Mouse (Mus musculus): ENCODE measurements around the gene Gins2. TPM values are rescaled to one million over a fixed set of nuclear protein-coding genes. Genes with fewer than 3 reads are reported as not detected.

Gins2 gene
- polyA plus RNA-seq (2017; shearing (Covaris generic)), result 1 to 10 TPM; 7.3 to 9.7 TPM

DNA sequence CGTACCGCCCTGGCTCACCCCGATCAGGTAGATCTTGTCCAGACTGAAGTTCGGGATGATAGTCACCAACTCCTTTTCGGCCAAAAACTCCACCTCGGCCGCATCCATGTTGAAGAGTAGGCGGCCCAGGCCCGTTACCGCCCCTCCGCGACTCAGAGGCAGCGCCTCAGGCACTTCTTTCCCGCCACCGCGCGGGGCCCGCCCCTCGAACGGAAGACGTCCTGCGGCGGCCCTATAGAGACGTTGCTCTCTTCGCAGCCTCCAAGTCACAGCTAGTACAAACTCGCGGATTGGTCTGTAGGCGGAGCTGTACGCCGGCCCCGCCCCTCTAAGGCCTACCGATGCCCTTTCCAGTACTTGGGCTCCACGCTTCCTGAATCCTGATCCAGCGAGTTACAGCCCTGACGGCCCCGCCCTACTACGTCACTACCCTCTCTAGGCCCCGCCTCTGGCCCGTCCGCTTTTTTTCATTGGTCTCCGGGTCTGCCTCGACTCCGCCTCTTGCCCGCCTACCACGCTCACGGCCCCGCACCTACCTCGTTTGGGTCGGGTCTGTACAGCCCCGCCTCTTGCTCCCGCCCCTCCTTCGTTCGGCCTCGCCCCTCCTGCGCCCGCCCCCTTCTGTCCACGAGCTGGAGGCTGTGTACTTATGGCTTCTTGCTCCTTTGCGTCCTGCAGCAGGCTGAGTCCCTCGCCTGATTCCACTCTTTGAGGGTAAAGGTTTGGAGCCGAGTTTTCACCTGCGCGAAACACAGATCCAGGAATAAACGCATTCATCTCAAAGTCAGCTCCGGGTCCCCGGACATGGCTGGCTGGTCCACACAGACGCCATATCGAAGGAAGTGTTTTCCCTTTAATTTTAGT, at the start of gene Gins2:
TSS of gene Gins2 (minus strand) at position 397 of the 864 bp plus-strand sequence.

Other genes with a start within 250 kb of the Gins2 start
- gene 1190005I06Rik, start 58.3 kb upstream of the Gins2 start, polyA plus RNA-seq (2017; shearing (Covaris generic)), result 1 to 10 TPM in 1 of 2 experiments, under 1 TPM in 1; 0.82 to 1.1 TPM
- under 1 TPM; 0.55 to 0.62 TPM for gene Gm27021, start 78.8 kb upstream of the Gins2 start, polyA plus RNA-seq (2017; shearing (Covaris generic))
- gene Cox4i1, start 78.9 kb upstream of the Gins2 start, polyA plus RNA-seq (2017; shearing (Covaris generic)), result 100 to 1,000 TPM; 691 to 732 TPM
- 10 to 100 TPM; 86.5 to 86.8 TPM for gene Emc8, start 79.3 kb upstream of the Gins2 start, polyA plus RNA-seq (2017; shearing (Covaris generic))
- gene Irf8, start 147.1 kb upstream of the Gins2 start, polyA plus RNA-seq (2017; shearing (Covaris generic)), result 10 to 100 TPM; 17.0 to 47.4 TPM

Data from inflammation-experienced regulatory T-cells (primary cell).